ENCODE assay signal across 8 mouse cellular contexts in the genomic region with DNA sequence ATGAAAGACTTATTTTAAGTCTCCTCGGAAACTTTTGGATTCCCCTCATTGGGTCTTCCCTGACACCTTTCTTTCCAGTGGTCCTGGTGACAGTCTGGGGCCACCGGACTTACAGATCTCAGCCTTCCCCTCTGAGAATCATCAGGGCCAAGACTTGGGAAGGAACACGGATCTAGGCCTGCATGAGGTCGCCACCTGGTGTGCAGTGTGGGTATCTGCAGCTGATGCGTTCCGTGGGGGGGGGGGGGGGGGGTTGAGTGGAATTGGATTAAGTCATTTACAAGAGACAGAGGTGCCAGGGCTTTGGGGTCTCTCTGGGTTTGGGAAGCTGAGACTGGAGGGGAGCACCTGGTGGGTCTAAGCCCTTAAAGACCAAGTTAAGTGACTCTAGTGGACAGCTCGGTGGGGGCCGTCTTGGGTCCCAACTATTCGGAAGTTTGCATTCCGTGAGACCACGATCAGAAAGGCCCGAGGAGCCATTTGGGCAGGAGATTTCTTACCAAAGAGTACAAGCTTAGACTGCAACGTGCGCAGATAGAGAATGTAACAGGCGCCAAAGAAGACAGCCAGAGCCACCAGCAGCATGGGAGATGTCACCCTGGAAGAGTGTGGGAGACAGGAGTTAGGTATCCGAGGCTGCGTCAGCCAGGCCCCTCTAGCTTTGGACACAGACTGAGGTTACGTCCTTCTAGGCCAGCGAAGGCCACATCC. TPM values are rescaled to one million over a fixed set of nuclear protein-coding genes. Genes with fewer than 3 reads are reported as not detected.
DNase-seq lines count a peak whose midpoint lies in the region; ATAC-seq and TF ChIP-seq lines count a peak whose summit lies in the region.

No protein-coding gene starts in this region.

- TF ChIP-seq POLR2A in embryonic fibroblast, embryonic 13.5 days (IDR thresholded peaks at IDR 0.05; ENCODE audit: low read depth, low read length), result no peak
- no peak for TF ChIP-seq POLR2A in liver, adult 2 months (IDR thresholded peaks at IDR 0.05; ENCODE audit: extremely low read depth, insufficient read depth, low read length)

- no peaks in the 10 kb centered on the region for H3K9me3 ChIP-seq in hindbrain, embryonic 12.5 days (replicated peaks)
- H3K9me3 ChIP-seq in midbrain, embryonic 16.5 days (replicated peaks; ENCODE audit: control insufficient read depth, low read length, poor library complexity, severe bottlenecking), result no peaks in the 10 kb centered on the region

- H3K27ac ChIP-seq in embryonic fibroblast, embryonic 13.5 days (ENCODE audit: insufficient read depth, low read length), result no peak overlapping the region
- H3K27ac ChIP-seq in hindbrain, embryonic 12.5 days, result peak overlapping the region; percentile 55; the same call in 1 of the 2 replicates
- H3K27ac ChIP-seq in liver, adult 2 months (replicated peaks; ENCODE audit: insufficient read depth, low read depth, low read length), result peak overlapping the region; percentile 35; the same call in 1 of the 2 replicates
- peak overlapping the region; percentile 87 for H3K27ac ChIP-seq in midbrain, embryonic 16.5 days (ENCODE audit: low read length)

- peaks cover 3% of the 10 kb centered on the region; the same call in 1 of the 2 replicates for H3K36me3 ChIP-seq in hindbrain, embryonic 12.5 days
- H3K36me3 ChIP-seq in liver, adult 2 months (ENCODE audit: control insufficient read depth, insufficient read depth, low read length), result peaks cover 2% of the 10 kb centered on the region; the same call in 1 of the 2 replicates
- H3K36me3 ChIP-seq in midbrain, embryonic 16.5 days (ENCODE audit: control insufficient read depth, insufficient read depth, low read length), result peaks cover 5% of the 10 kb centered on the region

- peak; percentile 87; the same call in 1 of the 2 replicates for TF ChIP-seq CTCF in embryonic fibroblast, embryonic 13.5 days (IDR thresholded peaks at IDR 0.05; ENCODE audit: borderline replicate concordance, insufficient read depth, low read length)
- peak; percentile 79 for TF ChIP-seq CTCF in liver, adult 2 months (IDR thresholded peaks at IDR 0.05; ENCODE audit: low read depth, low read length)

- 10% methylated on average over 18 of the region's 19 CpGs for WGBS in hindbrain, embryonic 12.5 days
- WGBS in liver, adult 2 months, result 18% methylated on average over 19 of the region's 19 CpGs
- 8% methylated on average over 19 of the region's 19 CpGs for WGBS in midbrain, embryonic 16.5 days

- ATAC-seq in hindbrain, embryonic 12.5 days (ENCODE audit: low FRiP score), result peak; percentile 7; the same call in 1 of the 2 replicates
- ATAC-seq in midbrain, embryonic 16.5 days, result no peak

- H3K27me3 ChIP-seq in hindbrain, embryonic 12.5 days, result no peaks in the 10 kb centered on the region
- H3K27me3 ChIP-seq in liver, adult 2 months (ENCODE audit: control insufficient read depth, insufficient read depth, low read length), result no peaks in the 10 kb centered on the region
- H3K27me3 ChIP-seq in midbrain, embryonic 16.5 days (ENCODE audit: control insufficient read depth, insufficient read depth, low read depth, low read length), result no peaks in the 10 kb centered on the region

- H3K4me3 ChIP-seq in embryonic fibroblast, embryonic 13.5 days (ENCODE audit: insufficient read depth, low read length), result peak overlapping the region; percentile 78
- H3K4me3 ChIP-seq in hindbrain, embryonic 12.5 days, result peak overlapping the region; percentile 67
- peak overlapping the region; percentile 92 for H3K4me3 ChIP-seq in liver, adult 2 months (ENCODE audit: insufficient read depth, low read depth, low read length)
- H3K4me3 ChIP-seq in midbrain, embryonic 16.5 days (ENCODE audit: low read depth, low read length), result peak overlapping the region; percentile 89

- H3K4me1 ChIP-seq in embryonic fibroblast, embryonic 13.5 days (ENCODE audit: control insufficient read depth, insufficient read depth, low read length), result 0 out of 2 replicates have a peak, but pooled peaks cover 3% of the 10 kb centered on the region
- peaks cover 11% of the 10 kb centered on the region for H3K4me1 ChIP-seq in hindbrain, embryonic 12.5 days
- peaks cover 4% of the 10 kb centered on the region; the same call in 1 of the 2 replicates for H3K4me1 ChIP-seq in liver, adult 2 months (ENCODE audit: control insufficient read depth, insufficient read depth, low read length)
- H3K4me1 ChIP-seq in midbrain, embryonic 16.5 days (ENCODE audit: control insufficient read depth, insufficient read depth, low read length), result peaks cover 10% of the 10 kb centered on the region

- peak; percentile 42 for DNase-seq in kidney, adult 18-20 months
- DNase-seq in kidney, adult 11 months, result no peak
- peak; percentile 65 for DNase-seq in adrenal gland, postnatal 14 days
- DNase-seq in liver, adult 2 months (ENCODE audit: extremely low read depth, low read depth, low spot score), result peak; percentile 26
- no peak for DNase-seq in frontal cortex, adult 2 months (ENCODE audit: extremely low spot score in 1 of 2, low spot score in 1 of 2)

- no peaks in the 10 kb centered on the region for H3K79me2 ChIP-seq in liver, adult 2 months (ENCODE audit: control insufficient read depth, insufficient read depth, low read length)

- H3K9ac ChIP-seq in hindbrain, embryonic 12.5 days, result peak overlapping the region; percentile 75
- peak overlapping the region; percentile 35 for H3K9ac ChIP-seq in liver, adult 2 months (ENCODE audit: low read depth, low read length)
- H3K9ac ChIP-seq in midbrain, embryonic 16.5 days (ENCODE audit: low read depth, low read length), result peak overlapping the region; percentile 89

- H3K4me2 ChIP-seq in hindbrain, embryonic 12.5 days (replicated peaks), result peak overlapping the region; percentile 77
- H3K4me2 ChIP-seq in midbrain, embryonic 16.5 days (ENCODE audit: low read length), result peak overlapping the region; percentile 70

RNA-seq across cellular contexts. Expression of gene Rabac1, which starts 1.1 kb away (rescaled TPM):
- 212 and 238 TPM in 2 replicates for total RNA-seq in adrenal gland, postnatal 14 days (2021)
- polyA plus RNA-seq in embryonic fibroblast, embryonic 13.5 days (2011; ENCODE audit: insufficient read length, low read depth, missing spikeins), result 105 and 117 TPM in 2 replicates
- 122 and 138 TPM in 2 replicates for polyA plus RNA-seq in hindbrain, embryonic 12.5 days (2016; fragmentation: Nextera tagmentation; extraction: Ambion mirVana)
- 130 and 148 TPM in 2 replicates for total RNA-seq in liver, adult 2 months (2014; rRNA removed)
- polyA plus RNA-seq in liver, adult 2 months (2012; rRNA removed), result 230 and 233 TPM in 2 replicates
- polyA plus RNA-seq in midbrain, embryonic 16.5 days (2015; fragmentation: Nextera tagmentation; extraction: Ambion mirVana), result 288 and 310 TPM in 2 replicates
- 337 and 384 TPM in 2 replicates for polyA plus RNA-seq in frontal cortex, adult 2 months (2012; rRNA removed)

RNA-seq across cellular contexts. Expression of gene Gm4881, which starts 27.1 kb away (rescaled TPM):
- total RNA-seq in adrenal gland, postnatal 14 days (2021), result not detected in 2 replicates
- not detected in 2 replicates for polyA plus RNA-seq in embryonic fibroblast, embryonic 13.5 days (2011; ENCODE audit: insufficient read length, low read depth, missing spikeins)
- 9.4 and 13.8 TPM in 2 replicates for polyA plus RNA-seq in hindbrain, embryonic 12.5 days (2016; fragmentation: Nextera tagmentation; extraction: Ambion mirVana)
- total RNA-seq in liver, adult 2 months (2014; rRNA removed), result not detected in 2 replicates
- polyA plus RNA-seq in liver, adult 2 months (2012; rRNA removed), result not detected in 2 replicates
- polyA plus RNA-seq in midbrain, embryonic 16.5 days (2015; fragmentation: Nextera tagmentation; extraction: Ambion mirVana), result 3.8 and 4.5 TPM in 2 replicates
- 0.17 TPM in 1 of 2 replicates, not detected in the other for polyA plus RNA-seq in frontal cortex, adult 2 months (2012; rRNA removed)

RNA-seq across cellular contexts. Expression of gene Atp1a3, which starts 34.3 kb away (rescaled TPM):
- total RNA-seq in adrenal gland, postnatal 14 days (2021), result 35.6 and 39.8 TPM in 2 replicates
- 0.19 and 0.35 TPM in 2 replicates for polyA plus RNA-seq in embryonic fibroblast, embryonic 13.5 days (2011; ENCODE audit: insufficient read length, low read depth, missing spikeins)
- polyA plus RNA-seq in hindbrain, embryonic 12.5 days (2016; fragmentation: Nextera tagmentation; extraction: Ambion mirVana), result 110 and 121 TPM in 2 replicates
- total RNA-seq in liver, adult 2 months (2014; rRNA removed), result 0.28 and 0.40 TPM in 2 replicates
- polyA plus RNA-seq in liver, adult 2 months (2012; rRNA removed), result 0.06 and 0.37 TPM in 2 replicates
- polyA plus RNA-seq in midbrain, embryonic 16.5 days (2015; fragmentation: Nextera tagmentation; extraction: Ambion mirVana), result 447 and 557 TPM in 2 replicates
- polyA plus RNA-seq in frontal cortex, adult 2 months (2012; rRNA removed), result 1,131 and 1,133 TPM in 2 replicates

Comparison
In these comparisons a context has a peak if more than half of its experiments do, and no peak if none do; other contexts are left out.
1. DNase-seq: peak in kidney, adult 18-20 months (single experiment), adrenal gland, postnatal 14 days (single experiment) and liver, adult 2 months (single experiment); none in kidney, adult 11 months (single experiment) and frontal cortex, adult 2 months (0 of 2).
2. H3K9ac ChIP-seq: peak in every context shown above with its lines; median percentile 89 in midbrain, embryonic 16.5 days; 75 in hindbrain, embryonic 12.5 days; 35 in liver, adult 2 months.
3. RNA of gene Atp1a3, which starts 34.3 kb away (polyA plus RNA-seq): 1,131 to 1,133 TPM in frontal cortex, adult 2 months, 447 to 557 TPM in midbrain, embryonic 16.5 days and 110 to 121 TPM in hindbrain, embryonic 12.5 days; 0.19 to 0.35 TPM in embryonic fibroblast, embryonic 13.5 days and 0.06 to 0.37 TPM in liver, adult 2 months; every median in the first group is over 10 times any median in the second.
4. Peak in every context shown above with its lines, with median percentiles within 50 percentile points of each other: H3K4me3 ChIP-seq.